Mouse (Mus musculus): ENCODE measurements at regions not wholly inside any gene's neighbourhood (a gene's known extent, or its start where the extent isn't known, plus 50 kb on each side); places are given as distances from the start of the nearest gene placed in this dataset.

GRCm38 (mm10) chr3:8049706-8050105 lies 1429.5 kb upstream of the 1700008P02Rik start:
- no peak overlapping the region for H3K4me3 ChIP-seq (replicated peaks; ENCODE audit: insufficient read depth, low read depth, low read length)
- no peak for DNase-seq
- no peaks in the 10 kb centered on the region for H3K4me1 ChIP-seq (ENCODE audit: control insufficient read depth, insufficient read depth, low read length)
- H3K27ac ChIP-seq (ENCODE audit: insufficient read depth, low read length): no peak overlapping the region
- no peaks in the 10 kb centered on the region for H3K27me3 ChIP-seq (ENCODE audit: control insufficient read depth, insufficient read depth, low read length)
- WGBS: 74% methylated on average over 1 of the region's 1 CpGs
- TF ChIP-seq CTCF (IDR thresholded peaks at IDR 0.05; ENCODE audit: borderline replicate concordance, insufficient read depth, low read depth, low read length) (no peak), POLR2A (IDR thresholded peaks at IDR 0.05; ENCODE audit: borderline replicate concordance, insufficient read depth, low read length) (no peak)

DNA sequence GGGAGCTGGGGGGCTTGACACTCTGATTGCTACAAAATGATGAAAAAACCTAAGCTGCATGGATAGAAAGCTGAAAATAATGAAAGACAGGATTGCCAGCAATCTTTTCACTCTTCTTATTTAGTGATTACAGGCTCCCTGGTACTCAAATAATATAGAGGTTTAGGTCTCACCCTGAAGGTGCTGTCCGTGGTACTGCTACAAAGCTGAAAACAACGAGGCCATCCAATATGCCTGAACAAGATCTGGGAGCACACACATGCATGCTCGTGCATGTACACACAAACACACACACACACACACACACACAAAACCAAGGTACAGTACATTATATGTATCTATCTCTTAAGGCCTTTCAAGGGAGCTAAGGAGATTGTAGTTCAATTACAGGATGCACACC lies 1426.1 kb upstream of the 1700008P02Rik start:
- Histone ChIP-seq H3K27ac (ENCODE audit: insufficient read depth, low read length) (no peak overlapping the region), H3K4me1 (ENCODE audit: control insufficient read depth, insufficient read depth, low read length) (no peaks in the 10 kb centered on the region), H3K4me3 (replicated peaks; ENCODE audit: insufficient read depth, low read depth, low read length) (no peak overlapping the region), H3K27me3 (ENCODE audit: control insufficient read depth, insufficient read depth, low read length) (no peaks in the 10 kb centered on the region)
- no peak for DNase-seq
- TF ChIP-seq POLR2A (IDR thresholded peaks at IDR 0.05; ENCODE audit: borderline replicate concordance, insufficient read depth, low read length) (no peak), CTCF (IDR thresholded peaks at IDR 0.05; ENCODE audit: borderline replicate concordance, insufficient read depth, low read depth, low read length) (no peak)
- 70% methylated on average over 3 of the region's 3 CpGs for WGBS

DNA sequence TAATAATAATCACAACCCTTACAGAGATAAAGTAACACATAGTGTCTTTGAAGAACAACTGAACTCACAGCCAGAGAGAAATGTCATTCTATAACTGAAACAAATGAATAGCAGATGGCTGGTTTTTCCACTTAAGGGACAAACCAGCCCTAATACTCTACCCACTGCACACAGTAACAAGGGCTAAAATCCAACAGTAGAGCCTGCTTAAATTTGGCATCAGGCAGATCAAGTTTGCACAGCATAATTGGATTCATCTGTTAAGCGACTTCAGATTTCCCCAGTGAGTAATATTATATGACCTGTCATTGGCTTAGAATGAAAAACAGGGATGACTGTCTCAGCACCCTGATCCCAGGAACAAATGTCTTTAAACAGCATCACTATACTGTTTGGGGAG lies 1416.5 kb upstream of the 1700008P02Rik start:
- TF ChIP-seq CTCF (IDR thresholded peaks at IDR 0.05; ENCODE audit: borderline replicate concordance, insufficient read depth, low read depth, low read length) (no peak), POLR2A (IDR thresholded peaks at IDR 0.05; ENCODE audit: borderline replicate concordance, insufficient read depth, low read length) (no peak)
- WGBS: 22% methylated on average over 1 of the region's 1 CpGs
- no peak for DNase-seq

DNA sequence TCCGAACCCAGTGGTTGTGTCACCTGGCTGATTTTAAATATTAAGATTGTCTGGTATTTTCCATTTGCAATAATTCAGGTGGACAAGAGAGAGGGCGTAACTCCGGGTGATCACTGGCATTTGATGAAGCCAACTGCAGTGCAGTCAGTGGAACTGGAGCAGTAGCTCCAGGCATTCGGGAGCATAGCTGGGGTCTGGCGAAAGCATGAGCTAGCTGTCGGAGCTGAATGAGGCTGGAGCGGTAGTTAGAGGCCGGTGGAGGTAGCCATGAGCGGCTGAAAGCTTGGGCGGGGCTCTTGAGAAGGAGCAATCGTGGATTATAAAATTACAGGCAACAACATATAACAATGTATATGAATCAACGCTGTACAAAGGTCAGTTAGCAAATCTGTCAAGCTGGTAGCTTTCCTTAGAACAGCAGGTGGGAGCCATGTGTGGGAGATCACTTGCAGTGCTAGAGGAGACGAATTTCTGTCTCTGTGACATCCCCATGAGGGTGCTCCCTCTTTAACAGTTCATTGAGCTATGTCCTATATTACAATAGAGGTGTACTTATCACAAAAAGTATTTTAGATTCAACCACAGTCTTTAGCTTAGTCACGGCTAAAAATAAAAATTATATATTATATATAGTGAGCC lies 1415.0 kb upstream of the 1700008P02Rik start:
- no peak for DNase-seq
- H3K27ac ChIP-seq (ENCODE audit: insufficient read depth, low read length): no peak overlapping the region

More for the DNA sequence above, 1416.5 kb upstream of the 1700008P02Rik start:
- no peaks in the 10 kb centered on the region for H3K27me3 ChIP-seq (ENCODE audit: control insufficient read depth, insufficient read depth, low read length)
- H3K27ac ChIP-seq (ENCODE audit: insufficient read depth, low read length): no peak overlapping the region
- no peak overlapping the region for H3K4me3 ChIP-seq (replicated peaks; ENCODE audit: insufficient read depth, low read depth, low read length)
- H3K4me1 ChIP-seq (ENCODE audit: control insufficient read depth, insufficient read depth, low read length): no peaks in the 10 kb centered on the region

GRCm38 (mm10) chr3:8026325-8027017 lies 1406.2 kb upstream of the 1700008P02Rik start:
- no peak overlapping the region for H3K4me3 ChIP-seq (replicated peaks; ENCODE audit: insufficient read depth, low read depth, low read length)
- no peaks in the 10 kb centered on the region for H3K27me3 ChIP-seq (ENCODE audit: control insufficient read depth, insufficient read depth, low read length)
- TF ChIP-seq CTCF (IDR thresholded peaks at IDR 0.05; ENCODE audit: borderline replicate concordance, insufficient read depth, low read depth, low read length): no peak
- no peak for TF ChIP-seq POLR2A (IDR thresholded peaks at IDR 0.05; ENCODE audit: borderline replicate concordance, insufficient read depth, low read length)
- H3K27ac ChIP-seq (ENCODE audit: insufficient read depth, low read length): no peak overlapping the region
- DNase-seq: no peak
- 81% methylated on average over 4 of the region's 4 CpGs for WGBS
- no peaks in the 10 kb centered on the region for H3K4me1 ChIP-seq (ENCODE audit: control insufficient read depth, insufficient read depth, low read length)

More for the DNA sequence above, 1415.0 kb upstream of the 1700008P02Rik start:
- TF ChIP-seq POLR2A (IDR thresholded peaks at IDR 0.05; ENCODE audit: borderline replicate concordance, insufficient read depth, low read length): no peak
- no peak for TF ChIP-seq CTCF (IDR thresholded peaks at IDR 0.05; ENCODE audit: borderline replicate concordance, insufficient read depth, low read depth, low read length)
- Histone ChIP-seq H3K27me3 (ENCODE audit: control insufficient read depth, insufficient read depth, low read length) (no peaks in the 10 kb centered on the region), H3K4me3 (replicated peaks; ENCODE audit: insufficient read depth, low read depth, low read length) (no peak overlapping the region), H3K4me1 (ENCODE audit: control insufficient read depth, insufficient read depth, low read length) (no peaks in the 10 kb centered on the region)
- WGBS: 63% methylated on average over 14 of the region's 14 CpGs

- no peak for DNase-seq
- TF ChIP-seq POLR2A (IDR thresholded peaks at IDR 0.05; ENCODE audit: borderline replicate concordance, insufficient read depth, low read length): no peak
- TF ChIP-seq CTCF (IDR thresholded peaks at IDR 0.05; ENCODE audit: borderline replicate concordance, insufficient read depth, low read depth, low read length): no peak
- no peaks in the 10 kb centered on the region for H3K4me1 ChIP-seq (ENCODE audit: control insufficient read depth, insufficient read depth, low read length)
- H3K27me3 ChIP-seq (ENCODE audit: control insufficient read depth, insufficient read depth, low read length): no peaks in the 10 kb centered on the region
- H3K4me3 ChIP-seq (replicated peaks; ENCODE audit: insufficient read depth, low read depth, low read length): no peak overlapping the region
- H3K27ac ChIP-seq (ENCODE audit: insufficient read depth, low read length): no peak overlapping the region
- WGBS: 63% methylated on average over 10 of the region's 10 CpGs
Observed at GRCm38 (mm10) chr3:8022654-8023053, 1402.4 kb upstream of the 1700008P02Rik start.

DNA sequence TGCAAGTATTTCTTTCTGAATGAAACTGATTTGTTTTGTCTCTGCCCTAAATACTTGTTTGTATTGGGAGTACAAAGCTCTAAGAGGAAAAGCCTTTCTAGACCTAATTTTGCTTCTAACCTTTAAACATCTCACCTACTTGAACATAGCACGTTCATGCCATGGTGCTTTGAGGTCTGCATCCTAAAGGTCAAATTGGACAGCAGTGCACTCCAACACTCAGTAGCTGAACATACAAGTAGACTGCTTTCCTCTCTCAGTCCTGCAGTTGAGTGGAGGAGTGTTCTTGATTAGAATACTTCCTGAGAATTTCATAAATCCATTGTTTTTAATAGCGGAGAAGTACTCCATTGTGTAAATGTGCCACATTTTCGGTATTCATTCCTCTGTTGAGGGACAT lies 1397.2 kb upstream of the 1700008P02Rik start:
- Histone ChIP-seq H3K4me1 (ENCODE audit: control insufficient read depth, insufficient read depth, low read length) (no peaks in the 10 kb centered on the region), H3K27ac (ENCODE audit: insufficient read depth, low read length) (no peak overlapping the region), H3K4me3 (replicated peaks; ENCODE audit: insufficient read depth, low read depth, low read length) (no peak overlapping the region), H3K27me3 (ENCODE audit: control insufficient read depth, insufficient read depth, low read length) (no peaks in the 10 kb centered on the region)
- 80% methylated on average over 3 of the region's 3 CpGs for WGBS
- TF ChIP-seq POLR2A (IDR thresholded peaks at IDR 0.05; ENCODE audit: borderline replicate concordance, insufficient read depth, low read length) (no peak), CTCF (IDR thresholded peaks at IDR 0.05; ENCODE audit: borderline replicate concordance, insufficient read depth, low read depth, low read length) (no peak)
- no peak for DNase-seq

DNA sequence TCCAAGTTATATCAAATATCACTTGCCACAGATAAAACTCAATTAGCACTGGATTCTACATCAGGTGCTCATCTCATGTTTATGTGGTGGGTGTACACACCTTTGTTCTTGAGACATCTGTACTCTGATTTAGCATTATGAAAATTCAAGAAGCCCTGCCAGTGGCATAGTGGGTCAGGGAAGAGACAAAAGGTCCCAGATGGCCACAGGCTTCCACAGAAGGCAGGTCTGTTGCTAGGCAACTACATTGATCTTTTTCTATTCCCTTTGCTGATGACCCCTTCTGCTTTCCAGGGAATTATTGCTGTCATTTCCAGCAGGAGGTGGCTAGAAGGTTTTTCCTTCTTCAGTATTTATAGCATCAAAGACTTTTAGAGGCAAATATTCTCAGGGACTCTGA lies 1396.7 kb upstream of the 1700008P02Rik start:
- no peaks in the 10 kb centered on the region for H3K4me1 ChIP-seq (ENCODE audit: control insufficient read depth, insufficient read depth, low read length)
- no peak for TF ChIP-seq POLR2A (IDR thresholded peaks at IDR 0.05; ENCODE audit: borderline replicate concordance, insufficient read depth, low read length)
- TF ChIP-seq CTCF (IDR thresholded peaks at IDR 0.05; ENCODE audit: borderline replicate concordance, insufficient read depth, low read depth, low read length): no peak

More for the DNA sequence above, 1396.7 kb upstream of the 1700008P02Rik start:
- DNase-seq: no peak
- no peak overlapping the region for H3K27ac ChIP-seq (ENCODE audit: insufficient read depth, low read length)
- no peak overlapping the region for H3K4me3 ChIP-seq (replicated peaks; ENCODE audit: insufficient read depth, low read depth, low read length)
- H3K27me3 ChIP-seq (ENCODE audit: control insufficient read depth, insufficient read depth, low read length): no peaks in the 10 kb centered on the region

Measured in cerebellum, adult 2 months (tissue).